Mouse (Mus musculus): Measurements from ENCODE around the gene Cep97.

DNA sequence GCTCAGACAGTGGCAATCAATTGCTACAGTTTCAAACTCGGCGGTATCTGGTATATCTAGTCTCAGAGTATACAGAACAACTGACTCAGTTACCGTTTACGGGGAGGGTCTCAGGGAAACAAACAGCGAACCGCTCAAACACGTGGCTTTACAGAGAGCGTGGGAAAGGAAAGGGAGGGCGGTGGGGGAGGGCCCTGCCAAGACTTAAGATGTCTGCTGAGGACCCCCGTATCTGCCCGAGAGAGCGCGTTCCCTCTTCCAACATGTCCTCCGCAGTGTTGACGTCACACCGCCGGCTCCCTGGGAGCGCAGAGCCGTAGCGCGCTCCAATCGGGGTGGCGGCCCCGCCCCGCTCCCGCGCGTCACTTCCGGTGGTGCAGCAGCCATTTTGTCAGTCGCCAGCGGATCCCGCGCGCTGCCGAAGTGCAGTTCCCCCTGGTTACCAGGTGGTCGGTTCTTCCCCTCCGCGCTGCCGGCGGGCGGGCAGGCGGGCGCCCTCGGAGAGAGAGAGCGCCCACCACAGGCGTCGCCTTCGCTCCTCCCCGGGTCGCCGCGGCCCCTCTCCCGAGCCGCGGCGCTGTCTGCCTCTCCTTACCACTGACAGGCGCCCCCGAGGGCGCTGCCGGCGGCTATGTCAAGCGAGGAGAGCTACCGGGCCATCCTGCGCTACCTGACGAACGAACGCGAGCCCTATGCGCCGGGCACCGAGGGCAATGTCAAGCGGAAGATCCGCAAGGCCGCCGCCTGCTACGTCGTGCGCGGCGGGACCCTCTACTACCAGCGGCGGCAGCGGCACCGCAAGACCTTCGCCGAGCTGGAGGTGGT lies 39.0 kb upstream of the Cep97 start, which contains the start of gene Zbtb11:
- no peak for TF ChIP-seq CTCF (IDR thresholded peaks at IDR 0.05; ENCODE audit: low read depth, low read length)
- no peak for TF ChIP-seq GATA1 (IDR thresholded peaks at IDR 0.05; ENCODE audit: borderline replicate concordance, low read length)
- TF ChIP-seq POLR2AphosphoS5 (IDR thresholded peaks at IDR 0.05; ENCODE audit: insufficient replicate concordance, low read depth, low read length), result no peak
- TF ChIP-seq GATA2 (IDR thresholded peaks at IDR 0.05; ENCODE audit: borderline replicate concordance, low read depth, low read length), result no peak
